Mouse (Mus musculus): ENCODE data around the gene 2810006K23Rik. TPM values are rescaled to one million over a fixed set of nuclear protein-coding genes. Genes with fewer than 3 reads are reported as not detected.

The 2810006K23Rik gene
- total RNA-seq, 2 experiments from 2014 or later, result 12.1 to 13.1 TPM

- intact Hi-C loops (cut with DNase I), result loop anchor here (2.0 kb wide), 1 partner anchor 14 kb away; no protein-coding TSS in a partner anchor
- DNase-seq, result no peak
Observed at GRCm38 (mm10) chr5:124376401-124376800, 48.5 kb downstream of the 2810006K23Rik start.

GRCm38 (mm10) chr5:124377149-124377548 lies 49.3 kb downstream of the 2810006K23Rik start:
- DNase-seq, result no peak
- intact Hi-C loops (cut with DNase I), result loop anchor here (2.0 kb wide), 1 partner anchor 14 kb away; no protein-coding TSS in a partner anchor

DNA sequence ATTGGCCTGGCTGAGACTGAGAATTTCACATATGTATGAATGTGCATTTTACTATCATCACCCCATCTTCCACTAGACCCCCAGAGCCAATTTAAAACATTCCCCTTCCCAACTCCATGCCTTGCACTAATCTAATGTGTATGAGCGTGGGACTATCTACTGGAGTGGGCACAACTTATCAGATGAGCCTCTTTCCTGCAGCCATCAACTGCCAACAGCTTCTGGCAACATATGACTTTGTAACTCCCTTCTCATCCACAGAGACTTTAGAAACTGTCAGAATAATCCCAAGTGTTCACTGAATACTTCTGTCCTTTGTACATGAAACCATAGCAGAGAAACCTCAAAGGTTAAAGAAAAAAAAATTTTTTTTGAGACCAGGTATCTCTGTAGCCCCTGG lies 52.2 kb downstream of the 2810006K23Rik start:
- intact Hi-C loops (cut with DNase I), result no loop called here
- no peak for DNase-seq

DNA sequence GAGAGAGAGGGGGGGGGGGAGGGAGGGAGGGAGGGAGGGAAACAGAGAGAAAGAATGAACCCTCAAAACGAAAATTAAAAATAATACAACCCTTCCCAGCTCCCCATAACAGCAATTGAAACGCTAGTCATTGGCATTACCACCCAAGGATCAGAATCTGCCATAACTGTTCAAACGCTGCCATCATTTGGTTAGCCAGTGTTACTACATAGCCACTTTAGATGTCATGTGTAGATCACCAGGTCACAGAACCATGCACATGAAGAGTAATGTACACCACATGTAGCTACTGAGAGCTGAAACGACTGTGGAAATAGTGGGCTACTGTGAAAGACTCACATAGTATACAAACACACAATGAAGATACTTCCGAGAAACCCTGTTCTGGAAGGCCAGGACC lies 60.0 kb downstream of the 2810006K23Rik start:
- intact Hi-C loops (cut with DNase I), result no loop called here
- no peak for DNase-seq

Other genes starting within 250 kb of the 2810006K23Rik start
- 1 to 10 TPM; 7.6 to 8.3 TPM for gene Abcb9, start 232.3 kb upstream of the 2810006K23Rik start, total RNA-seq (2021)
- gene Ogfod2, start 215.8 kb upstream of the 2810006K23Rik start, total RNA-seq (2021), result 10 to 100 TPM; 14.4 to 16.2 TPM
- gene Arl6ip4, start 212.0 kb upstream of the 2810006K23Rik start, total RNA-seq (2021), result 10 to 100 TPM; 36.5 to 39.0 TPM
- gene Pitpnm2, start 78.3 kb upstream of the 2810006K23Rik start, total RNA-seq (2021), result 10 to 100 TPM; 43.9 to 45.5 TPM
- gene Mphosph9, start 117 bp upstream of the 2810006K23Rik start, total RNA-seq (2021), result 1 to 10 TPM; 5.4 to 5.8 TPM
- gene Cdk2ap1, start 35.0 kb downstream of the 2810006K23Rik start, total RNA-seq (2021), result 100 to 1,000 TPM; 164 to 167 TPM
- 10 to 100 TPM; 65.3 to 71.7 TPM for gene Sbno1, start 97.9 kb downstream of the 2810006K23Rik start, total RNA-seq (2021)
- 100 to 1,000 TPM; 191 to 237 TPM for gene Kmt5a, start 111.8 kb downstream of the 2810006K23Rik start, total RNA-seq (2021)
- 1 to 10 TPM; 7.9 to 9.9 TPM for gene Rilpl2, start 150.3 kb downstream of the 2810006K23Rik start, total RNA-seq (2021)
- gene Snrnp35, start 155.0 kb downstream of the 2810006K23Rik start, total RNA-seq (2021), result 10 to 100 TPM in 1 of 2 experiments, 1 to 10 TPM in 1; 9.7 to 18.2 TPM
- gene Rilpl1, start 203.3 kb downstream of the 2810006K23Rik start, total RNA-seq (2021), result 100 to 1,000 TPM; 209 to 229 TPM
- gene Tmed2, start 212.6 kb downstream of the 2810006K23Rik start, total RNA-seq (2021), result 100 to 1,000 TPM; 174 to 177 TPM
- 1 to 10 TPM; 4.0 to 6.1 TPM for gene Ddx55, start 224.8 kb downstream of the 2810006K23Rik start, total RNA-seq (2021)